Mouse (Mus musculus) C2C12 (cell line): Measurements from ENCODE around the gene Sost. TPM values are rescaled to one million over a fixed set of nuclear protein-coding genes. Genes with fewer than 3 reads are reported as not detected.

ENCODE experiments used
- H3K27me3 ChIP-seq: one replicate; pipeline ENCODE4 v1.6.1; 2011; ENCODE audit not compliant: control insufficient read depth, insufficient read depth, insufficient read length
- H3K36me3 ChIP-seq: one replicate; pipeline ENCODE4 v1.6.1; 2011; ENCODE audit not compliant: control insufficient read depth, insufficient read depth
- H3K4me3 ChIP-seq: one replicate; pipeline ENCODE4 v1.5.1; 2011; ENCODE audit warnings: mild to moderate bottlenecking, control low read depth; ENCODE audit not compliant: poor library complexity, insufficient read depth, severe bottlenecking
- H3K79me2 ChIP-seq: one replicate; pipeline ENCODE4 v1.6.1; 2011; ENCODE audit not compliant: control insufficient read depth, insufficient read depth
- H3K79me3 ChIP-seq: one replicate; pipeline ENCODE4 v1.6.1; 2011; ENCODE audit warnings: low read depth, control low read depth
- H3ac ChIP-seq: one replicate; pipeline ENCODE3; 2011; ENCODE audit warnings: low read depth; ENCODE audit not compliant: control insufficient read depth, insufficient read length
- CEBPB ChIP-seq: IDR thresholded peaks from one replicate; pipeline ENCODE4 v1.6.1; 2011; ENCODE audit warnings: low read depth, mild to moderate bottlenecking, control low read depth, moderate library complexity
- CTCF ChIP-seq: IDR thresholded peaks from one replicate; pipeline ENCODE4 v1.5.1; 2011; ENCODE audit not compliant: control insufficient read depth, insufficient read depth, insufficient read length
- FOSL1 ChIP-seq: IDR thresholded peaks from one replicate; pipeline ENCODE4 v1.8.0; 2011; ENCODE audit warnings: mild to moderate bottlenecking, low read length; ENCODE audit not compliant: poor library complexity, insufficient read depth, severe bottlenecking
- MAX ChIP-seq: IDR thresholded peaks from one replicate; pipeline ENCODE4 v1.6.1; 2011; ENCODE audit warnings: mild to moderate bottlenecking, control low read depth
- MYOD1 ChIP-seq: IDR thresholded peaks from one replicate; pipeline ENCODE4 v1.6.1; 2011; ENCODE audit warnings: low read depth; ENCODE audit not compliant: control insufficient read depth, insufficient read length
- MYOG ChIP-seq: IDR thresholded peaks from one replicate; pipeline ENCODE4 v1.6.1; 2011; ENCODE audit not compliant: control insufficient read depth, insufficient read length; ENCODE audit errors: extremely low read depth
- USF1 ChIP-seq: IDR thresholded peaks from one replicate; pipeline ENCODE4 v1.6.1; 2011; ENCODE audit warnings: low read depth, mild to moderate bottlenecking, control low read depth, moderate library complexity
- polyA plus RNA-seq: library from polyadenylated mRNA; unstranded; fragments of >200 nt; fragmentation: generic; extraction: Trizol; gene quantifications from one replicate; pipeline ENCODE4 v1.2.1, GENCODE M21; 2012; ENCODE audit warnings: missing spikeins

Sost gene
- polyA plus RNA-seq, 1 experiment: 0.02 TPM

GRCm38 (mm10) chr11:101972097-101972496, 5.3 kb upstream of the Sost start:
- Histone ChIP-seq H3K4me3 (no peak overlapping the region), H3K79me3 (no peaks in the 10 kb centered on the region), H3K27me3 (peaks cover 11% of the 10 kb centered on the region), H3K79me2 (no peaks in the 10 kb centered on the region), H3K36me3 (peaks cover 20% of the 10 kb centered on the region), H3ac (no peak overlapping the region)
- no peak for TF ChIP-seq MAX
- no peak for TF ChIP-seq USF1

- peak; percentile 40 for TF ChIP-seq CTCF
- no peak for TF ChIP-seq CEBPB
- TF ChIP-seq MYOG: no peak
- Histone ChIP-seq H3ac (no peak overlapping the region), H3K79me3 (no peaks in the 10 kb centered on the region), H3K79me2 (no peaks in the 10 kb centered on the region), H3K36me3 (peaks cover 14% of the 10 kb centered on the region), H3K4me3 (no peak overlapping the region), H3K27me3 (peaks cover 18% of the 10 kb centered on the region)
Observed at GRCm38 (mm10) chr11:101971410-101971809, 4.6 kb upstream of the Sost start.

- peaks cover 6% of the 10 kb centered on the region for H3K36me3 ChIP-seq
- no peaks in the 10 kb centered on the region for H3K79me3 ChIP-seq
- H3K27me3 ChIP-seq: peaks cover 34% of the 10 kb centered on the region
- TF ChIP-seq MYOG (no peak), CEBPB (no peak), FOSL1 (no peak), MYOD1 (no peak), CTCF (no peak), USF1 (no peak), MAX (no peak)
- H3ac ChIP-seq: no peak overlapping the region
- no peak overlapping the region for H3K4me3 ChIP-seq
- H3K79me2 ChIP-seq: no peaks in the 10 kb centered on the region
Observed at GRCm38 (mm10) chr11:101969835-101970234, 3.0 kb upstream of the Sost start.

- Histone ChIP-seq H3K79me2 (no peaks in the 10 kb centered on the region), H3K79me3 (no peaks in the 10 kb centered on the region), H3K27me3 (peaks cover 44% of the 10 kb centered on the region), H3ac (no peak overlapping the region), H3K36me3 (peaks cover 6% of the 10 kb centered on the region), H3K4me3 (no peak overlapping the region)
- TF ChIP-seq MAX (no peak), CTCF (peak; percentile 91)
Observed at GRCm38 (mm10) chr11:101968791-101969190, 2.0 kb upstream of the Sost start.

GRCm38 (mm10) chr11:101968311-101968710, 1.5 kb upstream of the Sost start:
- peaks cover 6% of the 10 kb centered on the region for H3K36me3 ChIP-seq
- no peaks in the 10 kb centered on the region for H3K79me2 ChIP-seq
- H3K4me3 ChIP-seq: no peak overlapping the region
- H3K27me3 ChIP-seq: peaks cover 49% of the 10 kb centered on the region
- no peaks in the 10 kb centered on the region for H3K79me3 ChIP-seq
- no peak overlapping the region for H3ac ChIP-seq
- TF ChIP-seq CTCF (no peak), CEBPB (no peak), USF1 (no peak), MYOD1 (no peak), MAX (no peak), MYOG (no peak), FOSL1 (no peak)

- TF ChIP-seq MAX (no peak), MYOG (no peak), MYOD1 (no peak), FOSL1 (no peak), CTCF (no peak), USF1 (no peak), CEBPB (no peak)
Observed at GRCm38 (mm10) chr11:101965553-101965952, 1.3 kb downstream of the Sost start.

More at GRCm38 (mm10) chr11:101965553-101965952, 1.3 kb downstream of the Sost start:
- no peaks in the 10 kb centered on the region for H3K79me2 ChIP-seq
- no peaks in the 10 kb centered on the region for H3K79me3 ChIP-seq
- H3K4me3 ChIP-seq: no peak overlapping the region
- no peak overlapping the region for H3ac ChIP-seq
- no peaks in the 10 kb centered on the region for H3K36me3 ChIP-seq
- H3K27me3 ChIP-seq: peaks cover 73% of the 10 kb centered on the region
